Mouse (Mus musculus): Measurements from ENCODE around the gene Tet3. TPM values are rescaled to one million over a fixed set of nuclear protein-coding genes. Genes with fewer than 3 reads are reported as not detected.

The Tet3 gene
- polyA plus RNA-seq, 1 experiment = 15.4 TPM

GRCm38 (mm10) chr6:83488200-83488599, 29.3 kb upstream of the Tet3 start:
- H3K4me3 ChIP-seq (ENCODE audit: low read depth, low read length) = no peak overlapping the region
- TF ChIP-seq POLR2A (IDR thresholded peaks at IDR 0.05; ENCODE audit: low read depth, low read length) = no peak
- no peaks in the 10 kb centered on the region for H3K27me3 ChIP-seq (ENCODE audit: control insufficient read depth, insufficient read depth, low read length)
- H3K27ac ChIP-seq (ENCODE audit: insufficient read depth, low read depth, low read length) = no peak overlapping the region
- 76% methylated on average over 5 of the region's 5 CpGs for WGBS
- peaks cover 56% of the 10 kb centered on the region for H3K36me3 ChIP-seq (ENCODE audit: control insufficient read depth, insufficient read depth, low read length)
- peaks cover 3% of the 10 kb centered on the region; the same call in 1 of the 2 replicates for H3K4me1 ChIP-seq (ENCODE audit: control insufficient read depth, insufficient read depth, insufficient read length, low read length)

GRCm38 (mm10) chr6:83487298-83487697, 28.4 kb upstream of the Tet3 start:
- no peak overlapping the region for H3K27ac ChIP-seq (ENCODE audit: insufficient read depth, low read depth, low read length)
- TF ChIP-seq POLR2A (IDR thresholded peaks at IDR 0.05; ENCODE audit: low read depth, low read length) (no peak), CTCF (IDR thresholded peaks at IDR 0.05; ENCODE audit: extremely low read depth, insufficient read length, insufficient replicate concordance, low read depth, low read length) (no peak)
- 77% methylated on average over 4 of the region's 4 CpGs for WGBS
- H3K4me3 ChIP-seq (ENCODE audit: low read depth, low read length) = no peak overlapping the region
- peaks cover 10% of the 10 kb centered on the region; the same call in 1 of the 2 replicates for H3K4me1 ChIP-seq (ENCODE audit: control insufficient read depth, insufficient read depth, insufficient read length, low read length)
- peaks cover 54% of the 10 kb centered on the region for H3K36me3 ChIP-seq (ENCODE audit: control insufficient read depth, insufficient read depth, low read length)
- no peaks in the 10 kb centered on the region for H3K27me3 ChIP-seq (ENCODE audit: control insufficient read depth, insufficient read depth, low read length)

- peaks cover 12% of the 10 kb centered on the region; the same call in 1 of the 2 replicates for H3K4me1 ChIP-seq (ENCODE audit: control insufficient read depth, insufficient read depth, insufficient read length, low read length)
- WGBS = 76% methylated on average over 4 of the region's 4 CpGs
- TF ChIP-seq POLR2A (IDR thresholded peaks at IDR 0.05; ENCODE audit: low read depth, low read length) (no peak), CTCF (IDR thresholded peaks at IDR 0.05; ENCODE audit: extremely low read depth, insufficient read length, insufficient replicate concordance, low read depth, low read length) (no peak)
- no peaks in the 10 kb centered on the region for H3K27me3 ChIP-seq (ENCODE audit: control insufficient read depth, insufficient read depth, low read length)
- no peak overlapping the region for H3K27ac ChIP-seq (ENCODE audit: insufficient read depth, low read depth, low read length)
- peaks cover 62% of the 10 kb centered on the region for H3K36me3 ChIP-seq (ENCODE audit: control insufficient read depth, insufficient read depth, low read length)
- H3K4me3 ChIP-seq (ENCODE audit: low read depth, low read length) = no peak overlapping the region
These were observed 27.0 kb upstream of the Tet3 start for GRCm38 (mm10) chr6:83485854-83486253.

- Histone ChIP-seq H3K4me1 (ENCODE audit: control insufficient read depth, insufficient read depth, insufficient read length, low read length) (peaks cover 12% of the 10 kb centered on the region; the same call in 1 of the 2 replicates), H3K27ac (ENCODE audit: insufficient read depth, low read depth, low read length) (no peak overlapping the region), H3K27me3 (ENCODE audit: control insufficient read depth, insufficient read depth, low read length) (no peaks in the 10 kb centered on the region), H3K4me3 (ENCODE audit: low read depth, low read length) (no peak overlapping the region), H3K36me3 (ENCODE audit: control insufficient read depth, insufficient read depth, low read length) (peaks cover 55% of the 10 kb centered on the region)
- TF ChIP-seq CTCF (IDR thresholded peaks at IDR 0.05; ENCODE audit: extremely low read depth, insufficient read length, insufficient replicate concordance, low read depth, low read length) = no peak
- no peak for TF ChIP-seq POLR2A (IDR thresholded peaks at IDR 0.05; ENCODE audit: low read depth, low read length)
- 98% methylated on average over 7 of the region's 7 CpGs for WGBS
These were observed 24.9 kb upstream of the Tet3 start for GRCm38 (mm10) chr6:83483776-83484175.

GRCm38 (mm10) chr6:83482418-83483085, 23.7 kb upstream of the Tet3 start:
- H3K27ac ChIP-seq (ENCODE audit: insufficient read depth, low read depth, low read length) = peak overlapping the region; percentile 56
- no peak overlapping the region for H3K4me3 ChIP-seq (ENCODE audit: low read depth, low read length)
- H3K36me3 ChIP-seq (ENCODE audit: control insufficient read depth, insufficient read depth, low read length) = peaks cover 48% of the 10 kb centered on the region
- H3K4me1 ChIP-seq (ENCODE audit: control insufficient read depth, insufficient read depth, insufficient read length, low read length) = peaks cover 9% of the 10 kb centered on the region; the same call in 1 of the 2 replicates
- TF ChIP-seq POLR2A (IDR thresholded peaks at IDR 0.05; ENCODE audit: low read depth, low read length) = no peak
- TF ChIP-seq CTCF (IDR thresholded peaks at IDR 0.05; ENCODE audit: extremely low read depth, insufficient read length, insufficient replicate concordance, low read depth, low read length) = no peak
- H3K27me3 ChIP-seq (ENCODE audit: control insufficient read depth, insufficient read depth, low read length) = no peaks in the 10 kb centered on the region
- WGBS = 18% methylated on average over 10 of the region's 10 CpGs

- H3K27ac ChIP-seq (ENCODE audit: insufficient read depth, low read depth, low read length) = no peak overlapping the region
- peaks cover 9% of the 10 kb centered on the region; the same call in 1 of the 2 replicates for H3K4me1 ChIP-seq (ENCODE audit: control insufficient read depth, insufficient read depth, insufficient read length, low read length)
- H3K36me3 ChIP-seq (ENCODE audit: control insufficient read depth, insufficient read depth, low read length) = peaks cover 29% of the 10 kb centered on the region
- H3K27me3 ChIP-seq (ENCODE audit: control insufficient read depth, insufficient read depth, low read length) = no peaks in the 10 kb centered on the region
- no peak overlapping the region for H3K4me3 ChIP-seq (ENCODE audit: low read depth, low read length)
- TF ChIP-seq POLR2A (IDR thresholded peaks at IDR 0.05; ENCODE audit: low read depth, low read length) (no peak), CTCF (IDR thresholded peaks at IDR 0.05; ENCODE audit: extremely low read depth, insufficient read length, insufficient replicate concordance, low read depth, low read length) (no peak)
- 86% methylated on average over 6 of the region's 6 CpGs for WGBS
These were observed 21.3 kb upstream of the Tet3 start for GRCm38 (mm10) chr6:83480019-83480655.

GRCm38 (mm10) chr6:83479193-83479592, 20.3 kb upstream of the Tet3 start:
- H3K4me1 ChIP-seq (ENCODE audit: control insufficient read depth, insufficient read depth, insufficient read length, low read length) = peaks cover 9% of the 10 kb centered on the region; the same call in 1 of the 2 replicates
- H3K27me3 ChIP-seq (ENCODE audit: control insufficient read depth, insufficient read depth, low read length) = no peaks in the 10 kb centered on the region
- no peak overlapping the region for H3K4me3 ChIP-seq (ENCODE audit: low read depth, low read length)
- H3K36me3 ChIP-seq (ENCODE audit: control insufficient read depth, insufficient read depth, low read length) = peaks cover 23% of the 10 kb centered on the region
- 65% methylated on average over 2 of the region's 2 CpGs for WGBS
- TF ChIP-seq POLR2A (IDR thresholded peaks at IDR 0.05; ENCODE audit: low read depth, low read length) = no peak
- TF ChIP-seq CTCF (IDR thresholded peaks at IDR 0.05; ENCODE audit: extremely low read depth, insufficient read length, insufficient replicate concordance, low read depth, low read length) = no peak
- H3K27ac ChIP-seq (ENCODE audit: insufficient read depth, low read depth, low read length) = no peak overlapping the region
